Mouse (Mus musculus) hindbrain, embryonic 10.5 days (tissue): Measurements from ENCODE around the gene Gm8232. TPM values are rescaled to one million over a fixed set of nuclear protein-coding genes. Genes with fewer than 3 reads are reported as not detected.
"Not testable (repeated sequence)": the region's sequence is repeated elsewhere in the genome, so short reads cannot be mapped to it uniquely, and the experiment has no call there.

Experiments used
- DNase-seq: peaks from one replicate; pipeline ENCODE4 v3.0.0-alpha.2; 2017; ENCODE audit warnings: low spot score
- H3K27ac ChIP-seq: fragments of 300-500 bp; sonication (generic); 2 replicates; pipeline ENCODE4 v1.5.1; 2016; ENCODE audit warnings: mild to moderate bottlenecking, moderate library complexity
- H3K27me3 ChIP-seq: fragments of 300-500 bp; sonication (generic); 2 replicates; pipeline ENCODE4 v1.6.1; 2016; ENCODE audit warnings: mild to moderate bottlenecking; ENCODE audit not compliant: poor library complexity, insufficient read depth, severe bottlenecking
- H3K36me3 ChIP-seq: fragments of 300-500 bp; sonication (generic); 2 replicates; pipeline ENCODE4 v1.6.1; 2016; ENCODE audit warnings: mild to moderate bottlenecking, moderate library complexity
- H3K4me1 ChIP-seq: fragments of 300-500 bp; sonication (generic); replicated peaks from 2 replicates; pipeline ENCODE4 v1.6.1; 2016; ENCODE audit warnings: mild to moderate bottlenecking
- H3K4me3 ChIP-seq: fragments of 300-500 bp; sonication (generic); 2 replicates; pipeline ENCODE4 v1.5.1; 2016; ENCODE audit warnings: mild to moderate bottlenecking, moderate library complexity
- H3K9me3 ChIP-seq: fragments of 300-500 bp; sonication (generic); 2 replicates; pipeline ENCODE4 v1.6.1; 2016; ENCODE audit warnings: mild to moderate bottlenecking, moderate library complexity
- WGBS: fragments of 180-500 bp; shearing (Covaris S2); methylation state at CpG from one replicate; pipeline ENCODE4 v1.1.7; 2016; 5-methylcytosine and 5-hydroxymethylcytosine counted together
- polyA plus RNA-seq: library from polyadenylated mRNA; unstranded; fragments of >200 nt; fragmentation: Nextera tagmentation; extraction: Ambion mirVana; gene quantifications from 2 replicates; pipeline ENCODE4 v1.2.1, GENCODE M21; 2016

The Gm8232 gene
- not detected in 2 replicates for polyA plus RNA-seq

DNA sequence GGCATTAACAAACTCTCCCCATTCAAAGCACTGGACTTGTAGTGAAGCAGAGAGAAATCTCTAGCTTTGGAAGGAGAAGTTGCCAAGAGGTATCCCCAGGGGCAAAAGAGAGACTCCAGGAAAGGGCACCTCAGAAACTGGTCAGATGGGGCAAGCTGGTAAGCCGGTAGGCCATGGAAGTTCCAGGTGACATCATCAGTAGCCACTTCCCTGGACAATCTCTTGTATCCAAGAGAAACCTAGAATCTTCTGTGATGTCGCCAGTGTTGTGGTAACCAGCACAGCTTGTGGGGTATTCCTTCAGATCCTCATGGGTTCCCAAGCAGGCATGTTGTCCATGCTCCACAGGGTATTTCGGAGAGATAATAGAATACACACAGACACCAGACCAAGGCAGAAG, at the start of gene Gm8232:
TSS of gene Gm8232 (plus strand) at position 301 of the 400 bp plus-strand sequence.
- not testable (repeated sequence) for H3K9me3 ChIP-seq, H3K4me1 ChIP-seq, H3K27me3 ChIP-seq, H3K27ac ChIP-seq, H3K4me3 ChIP-seq, H3K36me3 ChIP-seq, DNase-seq
- WGBS = 88% methylated on average over 3 of the region's 3 CpGs

DNA sequence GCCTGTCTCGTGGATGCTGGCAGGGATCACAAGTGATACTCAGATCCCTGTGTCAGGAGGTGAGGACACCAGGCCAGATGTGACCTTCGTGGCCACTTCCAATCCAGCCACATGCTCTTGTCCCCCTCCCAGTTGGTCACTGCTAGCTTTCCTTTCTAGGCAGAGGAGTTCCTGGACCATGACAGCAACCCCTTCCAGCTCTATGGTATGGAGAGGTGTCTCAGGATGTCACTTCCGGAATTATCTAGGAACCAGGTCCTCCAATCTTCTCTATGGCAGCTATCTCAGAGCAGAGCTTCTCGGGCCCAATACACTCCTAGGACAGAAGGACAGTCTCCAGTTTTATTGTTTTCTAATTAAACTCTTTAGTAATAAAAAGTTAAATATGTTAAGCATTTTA, 49.2 kb upstream of the Gm8232 start:
- H3K27ac ChIP-seq, H3K4me3 ChIP-seq, H3K9me3 ChIP-seq, H3K36me3 ChIP-seq, H3K27me3 ChIP-seq, H3K4me1 ChIP-seq, DNase-seq: not testable (repeated sequence)
- WGBS = 81% methylated on average over 4 of the region's 4 CpGs

DNA sequence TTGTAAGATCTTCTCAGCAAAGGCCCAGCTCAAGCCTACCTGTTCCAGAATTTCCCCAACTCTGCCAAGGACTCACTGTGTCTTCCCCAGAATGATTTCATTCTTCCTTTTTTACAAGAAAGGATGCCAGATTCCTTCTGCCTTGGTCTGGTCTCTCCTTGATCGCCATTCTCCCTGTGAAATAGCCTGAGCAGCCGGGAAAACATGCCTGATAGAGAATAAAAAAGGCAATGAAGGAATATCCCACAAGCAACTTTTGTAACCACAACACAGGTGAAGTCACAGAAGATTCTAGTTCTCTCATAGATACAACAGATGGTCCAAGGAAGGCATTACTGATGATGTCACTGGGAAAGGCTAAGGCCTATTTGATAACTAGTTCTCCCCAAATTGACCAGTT, 22.8 kb upstream of the Gm8232 start, which contains the start of gene Gm3371:
TSS of gene Gm3371 (minus strand) at position 101 of the 400 bp plus-strand sequence.
- H3K27me3 ChIP-seq, H3K4me1 ChIP-seq, H3K27ac ChIP-seq, DNase-seq, H3K9me3 ChIP-seq, H3K36me3 ChIP-seq, H3K4me3 ChIP-seq: not testable (repeated sequence)
- WGBS = no CpG with 5 or more reads among the region's 2 CpGs

Other genes with a start within 250 kb of the Gm8232 start
- not detected in 2 replicates for gene Gm8212, start 236.0 kb upstream of the Gm8232 start, polyA plus RNA-seq
- not detected in 2 replicates for gene 4930503E14Rik, start 220.4 kb upstream of the Gm8232 start, polyA plus RNA-seq
- gene Gm8220, start 148.1 kb upstream of the Gm8232 start, polyA plus RNA-seq = not detected in 2 replicates
- not detected in 2 replicates for gene Gm5930, start 95.1 kb upstream of the Gm8232 start, polyA plus RNA-seq
- not detected in 2 replicates for gene Gm8229, start 68.3 kb upstream of the Gm8232 start, polyA plus RNA-seq
- gene Gm3371, start 22.9 kb upstream of the Gm8232 start, polyA plus RNA-seq = not detected in 2 replicates
- gene BC061237, start 58.8 kb downstream of the Gm8232 start, polyA plus RNA-seq = not detected in 2 replicates
- gene Gm17093, start 84.6 kb downstream of the Gm8232 start, polyA plus RNA-seq = not detected in 2 replicates
- not detected in 2 replicates for gene Gm8247, start 149.5 kb downstream of the Gm8232 start, polyA plus RNA-seq
- gene Gm5624, start 194.3 kb downstream of the Gm8232 start, polyA plus RNA-seq = not detected in 2 replicates